Mouse (Mus musculus): ENCODE measurements around the gene 1700037C18Rik. TPM values are rescaled to one million over a fixed set of nuclear protein-coding genes. Genes with fewer than 3 reads are reported as not detected.
A peak's percentile ranks its signal among the peaks of the same experiment; 100 is the strongest.
"Not testable (repeated sequence)": the region's sequence is repeated elsewhere in the genome, so short reads cannot be mapped to it uniquely, and the experiment has no call there.

1700037C18Rik gene
- total RNA-seq, 2 experiments from 2014 or later, result 5.9 to 7.2 TPM

DNA sequence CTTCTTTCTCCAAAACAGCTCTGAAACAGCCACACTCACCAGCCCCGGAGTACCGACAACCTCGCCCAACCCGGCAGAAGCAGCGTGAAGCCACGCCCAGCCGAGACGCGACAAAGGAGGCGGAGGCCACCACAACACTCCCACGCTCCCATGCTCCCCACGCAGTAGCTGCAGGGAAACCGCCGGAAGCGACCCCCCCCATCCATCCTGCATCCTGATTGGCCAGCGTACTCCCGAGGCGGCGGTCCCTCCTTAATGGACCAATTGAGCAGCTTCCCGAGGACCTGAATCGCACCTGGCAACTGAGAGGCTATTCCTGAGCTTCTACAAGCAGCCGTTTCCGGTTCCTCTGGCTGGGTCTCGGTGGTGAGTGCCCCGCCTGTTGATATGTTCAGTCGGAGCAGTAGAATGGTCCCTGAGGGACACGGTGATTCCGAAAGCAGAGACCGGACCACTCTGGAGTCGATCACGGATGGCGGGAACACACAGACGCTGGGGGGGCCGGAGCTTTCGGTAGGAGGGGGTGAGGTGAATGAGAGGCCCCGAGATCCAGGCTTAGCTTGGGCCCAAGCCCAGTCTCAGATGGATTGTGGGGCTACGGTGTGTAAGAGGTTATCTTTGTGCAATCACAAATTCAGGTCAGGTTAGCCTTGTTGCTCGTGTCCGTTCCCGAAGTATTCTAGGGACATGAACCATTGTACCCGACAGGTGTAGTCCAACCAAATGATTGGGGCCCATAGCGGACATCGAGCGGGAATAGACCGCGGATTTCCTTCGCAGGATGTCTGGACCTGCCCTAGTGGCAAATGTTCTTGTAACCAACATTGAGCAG, 36.1 kb downstream of the 1700037C18Rik start, which contains the start of gene Naa60:
Gene Naa60, plus strand, starts transcription at position 160 of the 832 bp plus-strand sequence.
- peak; percentile 80 to 88 for DNase-seq (ENCODE audit: low spot score in 2 of 2)

DNA sequence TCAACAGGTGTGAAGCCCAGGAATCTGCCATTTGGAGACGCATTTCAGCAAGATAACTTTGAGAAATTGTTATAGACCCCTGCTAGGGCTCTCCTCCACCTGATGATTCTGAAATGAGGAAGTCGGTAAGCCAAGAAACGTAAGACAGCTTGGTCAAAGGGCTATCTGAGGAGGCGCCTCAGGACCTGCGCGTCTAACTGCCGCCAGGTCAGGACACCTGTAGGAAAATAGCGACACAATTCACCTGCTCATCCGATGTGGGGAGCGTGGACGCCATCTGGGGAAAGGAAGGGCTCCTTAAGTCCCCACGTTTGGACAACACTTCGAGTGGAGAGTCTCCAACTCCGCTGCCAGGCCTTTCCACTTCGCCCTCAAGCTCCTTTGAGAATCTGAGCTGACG, 36.7 kb downstream of the 1700037C18Rik start:
- no peak for DNase-seq (ENCODE audit: low spot score in 2 of 2)

DNA sequence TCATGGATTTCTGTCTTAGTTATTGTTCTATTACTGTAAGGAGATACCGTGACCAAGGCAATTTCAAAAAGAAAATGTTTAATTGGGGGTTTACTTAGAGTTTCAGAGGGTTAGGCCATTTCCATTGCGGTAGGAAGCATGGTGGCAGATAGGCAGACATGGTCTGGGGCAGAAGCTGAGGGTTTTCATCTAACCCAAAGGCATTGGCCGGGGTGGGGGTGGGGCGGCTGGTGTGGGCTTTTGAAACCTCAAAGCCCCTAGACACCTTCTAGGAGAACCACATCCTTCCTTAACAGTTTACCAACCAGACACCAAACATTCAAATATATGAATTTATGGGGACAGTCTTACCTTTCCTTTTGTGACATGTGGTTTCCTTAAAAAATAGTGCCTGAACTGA, 49.2 kb downstream of the 1700037C18Rik start:
- DNase-seq (ENCODE audit: low spot score in 2 of 2), result no peak

DNA sequence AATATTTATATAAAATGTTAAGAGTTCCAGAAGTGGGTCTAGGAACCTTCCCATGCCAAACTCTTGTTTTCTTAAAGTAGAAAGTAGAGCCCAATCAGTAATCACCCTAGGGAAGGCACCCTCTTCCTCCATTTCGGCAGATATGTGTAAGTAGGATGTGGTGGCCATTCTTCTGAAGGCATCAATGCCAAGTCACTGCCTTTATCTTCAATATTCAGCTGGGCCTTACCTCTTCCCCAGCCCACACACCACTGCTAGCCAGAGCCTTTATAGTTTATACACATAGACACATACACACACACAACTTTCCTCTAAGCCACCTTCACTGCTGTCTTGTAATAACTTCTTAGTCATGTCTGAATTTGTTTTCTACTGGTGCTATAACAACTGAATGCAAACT, 52.7 kb downstream of the 1700037C18Rik start:
- no peak for DNase-seq (ENCODE audit: low spot score in 2 of 2)

DNA sequence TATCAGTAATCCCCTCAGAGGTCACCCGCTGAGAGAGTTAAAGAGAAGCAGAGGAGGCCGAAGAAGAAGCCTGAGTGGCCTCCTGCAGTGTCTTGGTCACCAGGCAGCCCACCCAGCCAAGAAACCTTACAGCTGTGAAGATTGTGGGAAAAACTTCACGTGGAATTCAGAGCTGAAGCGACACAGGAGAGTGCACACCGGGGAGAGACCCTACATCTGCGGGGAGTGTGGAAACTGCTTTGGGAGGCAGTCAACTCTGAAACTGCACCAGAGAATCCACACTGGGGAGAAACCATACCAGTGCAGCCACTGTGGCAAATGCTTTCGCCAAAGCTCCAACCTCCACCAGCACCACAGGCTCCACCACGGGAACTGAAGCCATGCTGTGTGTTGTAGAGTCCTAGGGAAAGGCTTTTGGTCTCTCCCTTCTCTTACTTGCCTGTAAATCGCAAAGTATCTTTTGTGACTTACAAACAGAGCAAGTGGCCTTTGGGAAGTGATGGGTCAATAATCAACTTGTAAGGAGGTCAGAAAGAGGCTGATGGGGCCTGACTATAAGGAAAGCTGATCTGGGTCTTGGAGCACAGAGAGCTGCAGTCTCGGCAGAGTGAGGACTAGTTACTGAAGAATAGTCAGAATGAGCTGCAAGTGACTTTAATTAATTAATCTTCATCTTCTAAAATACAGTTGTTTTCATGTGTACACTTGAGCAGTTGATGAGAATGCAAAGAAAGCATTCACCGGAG, 53.9 kb downstream of the 1700037C18Rik start:
- DNase-seq (ENCODE audit: low spot score in 2 of 2), result no peak

DNA sequence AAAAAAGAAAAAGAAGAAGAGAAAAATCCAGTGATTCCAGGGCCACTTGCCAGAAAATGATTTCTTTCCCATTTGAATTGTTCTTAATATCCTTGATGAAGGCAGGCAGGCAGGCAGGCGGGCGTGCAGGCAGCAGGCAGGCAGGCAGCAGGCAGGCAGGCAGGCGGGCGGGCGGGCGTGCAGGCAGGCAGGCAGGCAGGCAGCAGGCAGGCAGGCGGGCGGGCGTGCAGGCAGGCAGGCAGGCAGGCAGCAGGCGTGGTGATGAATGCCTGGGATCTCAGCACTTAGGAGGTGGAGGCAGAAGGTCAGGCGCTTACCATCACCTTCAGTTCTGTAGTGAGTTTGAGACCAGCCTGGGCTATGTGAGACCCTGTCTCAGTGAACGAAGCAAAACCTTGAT, 55.9 kb downstream of the 1700037C18Rik start:
- peak; percentile 12 to 41 for DNase-seq (ENCODE audit: low spot score in 2 of 2)

DNA sequence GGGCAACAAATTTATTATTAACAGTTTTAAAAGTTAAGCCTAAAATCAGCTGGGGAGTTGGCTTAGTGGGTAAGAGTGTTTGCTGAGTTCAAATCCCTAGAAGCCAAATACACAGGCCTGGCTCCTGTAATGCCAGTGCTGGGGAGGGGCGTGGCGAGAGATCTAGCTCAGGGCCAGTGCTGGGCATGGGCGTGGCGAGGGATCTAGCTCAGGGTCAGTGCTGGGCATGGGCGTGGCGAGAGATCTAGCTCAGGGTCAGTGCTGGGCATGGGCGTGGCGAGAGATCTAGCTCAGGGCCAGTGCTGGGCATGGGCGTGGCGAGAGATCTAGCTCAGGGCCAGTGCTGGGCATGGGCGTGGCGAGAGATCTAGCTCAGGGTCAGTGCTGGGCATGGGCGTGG, 57.2 kb downstream of the 1700037C18Rik start:
- not testable (repeated sequence) for DNase-seq (ENCODE audit: low spot score in 2 of 2)

DNA sequence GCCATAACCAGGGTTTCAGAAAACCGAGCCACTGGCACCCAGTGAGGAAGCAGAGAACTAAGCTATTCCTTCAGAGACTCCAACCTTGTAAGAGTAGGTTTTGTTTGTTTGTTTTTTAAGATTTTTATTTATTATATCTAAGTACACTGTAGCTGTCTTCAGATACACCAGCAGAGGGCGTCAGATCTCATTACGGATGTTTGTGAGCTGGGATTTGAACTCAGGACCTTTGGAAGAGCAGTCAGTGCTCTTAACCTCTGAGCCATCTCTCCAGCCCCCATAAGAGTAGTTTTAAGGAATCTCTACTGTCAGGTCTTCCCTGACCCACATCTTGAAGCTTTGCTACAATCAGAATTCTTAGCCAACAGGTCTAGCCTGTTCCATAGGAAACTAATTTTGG, 60.1 kb downstream of the 1700037C18Rik start:
- no peak for DNase-seq (ENCODE audit: low spot score in 2 of 2)

DNA sequence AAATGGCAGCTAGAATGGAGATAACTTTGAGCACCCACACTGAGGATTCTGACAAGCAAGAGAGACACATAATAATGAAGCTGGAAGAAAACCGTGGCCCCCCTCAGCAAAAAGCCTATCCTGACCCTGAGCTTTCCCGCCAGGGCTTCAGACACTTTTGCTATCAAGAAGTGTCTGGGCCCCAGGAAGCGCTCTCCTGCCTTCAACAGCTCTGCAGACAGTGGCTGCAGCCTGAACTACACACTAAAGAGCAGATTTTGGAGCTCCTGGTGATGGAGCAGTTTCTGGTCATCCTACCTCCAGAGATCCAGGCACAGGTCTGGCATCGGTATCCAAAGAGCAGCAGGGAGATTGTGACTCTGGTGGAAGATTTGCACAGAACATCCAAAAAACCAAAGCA, 60.6 kb downstream of the 1700037C18Rik start:
- DNase-seq (ENCODE audit: low spot score in 2 of 2), result no peak

DNA sequence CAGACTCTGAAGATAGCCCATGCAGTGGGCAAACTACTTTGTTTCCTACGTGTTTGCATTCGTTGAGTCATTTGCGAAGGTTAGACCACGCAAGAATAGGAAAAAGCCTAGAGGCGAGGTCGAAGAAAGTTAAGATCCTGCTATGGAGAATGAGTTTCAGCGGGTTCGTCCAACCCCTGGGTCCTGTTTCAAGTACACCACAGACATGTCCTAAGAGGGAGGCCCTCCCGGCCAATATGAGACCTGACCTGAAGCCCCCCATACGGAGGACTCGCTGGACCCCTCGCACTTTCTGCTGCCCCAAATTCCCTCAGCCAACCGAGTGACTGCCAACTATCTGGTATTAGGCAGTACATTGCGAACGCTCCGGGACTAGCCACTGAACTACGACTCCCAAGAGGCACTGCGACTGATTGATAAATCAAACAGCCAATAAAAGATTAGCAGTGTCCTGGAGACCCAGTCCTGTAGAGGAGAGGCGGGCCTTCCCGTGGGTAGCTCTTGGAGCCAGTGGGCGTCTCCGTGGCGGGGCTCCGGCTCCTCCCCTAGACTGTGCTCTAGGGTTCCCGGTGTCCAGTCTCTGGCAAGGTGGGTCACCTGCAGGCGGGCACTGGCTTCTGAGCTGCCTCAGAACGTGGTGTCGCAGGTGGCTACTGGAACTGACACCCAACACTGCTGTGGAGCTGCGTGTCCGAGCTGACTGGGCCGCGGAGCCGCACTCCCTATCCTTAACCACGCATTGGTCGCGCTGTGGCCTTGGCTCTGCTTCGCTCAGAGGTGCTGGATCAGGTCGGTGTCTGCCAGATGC, 61.6 kb downstream of the 1700037C18Rik start, which contains the start of gene Zfp174:
Gene Zfp174, plus strand, starts transcription at position 558 of the 808 bp plus-strand sequence.
- DNase-seq (ENCODE audit: low spot score in 2 of 2), result peak; percentile 95 to 98

Small RNA genes within 50 kb of the gene (microRNA-seq; reads per million reads assigned to microRNA genes)
- 0 reads per million in 2 experiments for gene Gm23493

Other genes starting within 250 kb of the 1700037C18Rik start
- not detected for gene Mefv, start 190.6 kb downstream of the 1700037C18Rik start, total RNA-seq (2021)
- gene Zfp263, start 164.6 kb downstream of the 1700037C18Rik start, total RNA-seq (2021), result 10 to 100 TPM; 18.6 to 19.6 TPM
- gene Olfr15, start 77.8 kb downstream of the 1700037C18Rik start, total RNA-seq (2021), result not detected
- 1 to 10 TPM; 4.3 to 4.7 TPM for gene Zfp174, start 61.4 kb downstream of the 1700037C18Rik start, total RNA-seq (2021)
- gene Naa60, start 36.3 kb downstream of the 1700037C18Rik start, total RNA-seq (2021), result 10 to 100 TPM; 86.7 to 91.4 TPM
- 10 to 100 TPM; 20.6 to 22.9 TPM for gene Zfp597, start 24.1 kb downstream of the 1700037C18Rik start, total RNA-seq (2021)
- gene Gm20695, start 24.0 kb downstream of the 1700037C18Rik start, total RNA-seq (2021), result not detected
- 10 to 100 TPM; 28.5 to 31.6 TPM for gene Cluap1, start 112 bp upstream of the 1700037C18Rik start, total RNA-seq (2021)
- 1 to 10 TPM; 1.6 to 1.8 TPM for gene Nlrc3, start 67.9 kb upstream of the 1700037C18Rik start, total RNA-seq (2021)
- 10 to 100 TPM; 40.0 to 46.8 TPM for gene Slx4, start 95.1 kb upstream of the 1700037C18Rik start, total RNA-seq (2021)
- gene Dnase1, start 128.3 kb upstream of the 1700037C18Rik start, total RNA-seq (2021), result not detected
- 10 to 100 TPM; 67.5 to 74.0 TPM for gene Trap1, start 169.1 kb upstream of the 1700037C18Rik start, total RNA-seq (2021)